Mouse (Mus musculus): ENCODE results near the gene Rag2. TPM values are rescaled to one million over a fixed set of nuclear protein-coding genes. Genes with fewer than 3 reads are reported as not detected.
A peak's percentile ranks its signal among the peaks of the same experiment; 100 is the strongest.

The Rag2 gene
- polyA plus RNA-seq, 1 experiment from 2014 or later = not detected

- no peak overlapping the region for H3K27ac ChIP-seq (replicated peaks)
- peaks cover 15% of the 10 kb centered on the region for H3K4me1 ChIP-seq
- H3K27me3 ChIP-seq (replicated peaks; ENCODE audit: low read depth, poor library complexity, severe bottlenecking) = no peaks in the 10 kb centered on the region
- no peaks in the 10 kb centered on the region for H3K9me3 ChIP-seq
- WGBS = 29% methylated on average over 8 of the region's 8 CpGs
- H3K4me3 ChIP-seq = no peak overlapping the region
- no peaks in the 10 kb centered on the region for H3K36me3 ChIP-seq (replicated peaks)
- DNase-seq (ENCODE audit: low spot score) = peak; percentile 47
Observed at GRCm38 (mm10) chr2:101600703-101601102, 23.8 kb upstream of the Rag2 start.

- Histone ChIP-seq H3K27ac (replicated peaks) (no peak overlapping the region), H3K36me3 (replicated peaks) (no peaks in the 10 kb centered on the region), H3K27me3 (replicated peaks; ENCODE audit: low read depth, poor library complexity, severe bottlenecking) (no peaks in the 10 kb centered on the region), H3K9me3 (no peaks in the 10 kb centered on the region), H3K4me1 (peaks cover 15% of the 10 kb centered on the region), H3K4me3 (no peak overlapping the region)
- WGBS = 95% methylated on average over 1 of the region's 1 CpGs
- no peak for DNase-seq (ENCODE audit: low spot score)
Observed at GRCm38 (mm10) chr2:101603099-101603498, 21.4 kb upstream of the Rag2 start.

GRCm38 (mm10) chr2:101608232-101608894, 16.2 kb upstream of the Rag2 start:
- Histone ChIP-seq H3K4me1 (no peaks in the 10 kb centered on the region), H3K36me3 (replicated peaks) (no peaks in the 10 kb centered on the region), H3K9me3 (no peaks in the 10 kb centered on the region), H3K27ac (replicated peaks) (no peak overlapping the region), H3K4me3 (no peak overlapping the region), H3K27me3 (replicated peaks; ENCODE audit: low read depth, poor library complexity, severe bottlenecking) (no peaks in the 10 kb centered on the region)
- peak; percentile 30 for DNase-seq (ENCODE audit: low spot score)
- 72% methylated on average over 7 of the region's 7 CpGs for WGBS

GRCm38 (mm10) chr2:101610861-101611260, 13.7 kb upstream of the Rag2 start:
- H3K9me3 ChIP-seq = no peaks in the 10 kb centered on the region
- H3K27ac ChIP-seq (replicated peaks) = no peak overlapping the region
- H3K27me3 ChIP-seq (replicated peaks; ENCODE audit: low read depth, poor library complexity, severe bottlenecking) = no peaks in the 10 kb centered on the region
- H3K4me1 ChIP-seq = no peaks in the 10 kb centered on the region
- no peak for DNase-seq (ENCODE audit: low spot score)
- H3K4me3 ChIP-seq = no peak overlapping the region
- H3K36me3 ChIP-seq (replicated peaks) = no peaks in the 10 kb centered on the region
- 91% methylated on average over 3 of the region's 3 CpGs for WGBS

- Histone ChIP-seq H3K36me3 (replicated peaks) (no peaks in the 10 kb centered on the region), H3K27ac (replicated peaks) (no peak overlapping the region), H3K4me3 (no peak overlapping the region), H3K9me3 (no peaks in the 10 kb centered on the region), H3K4me1 (no peaks in the 10 kb centered on the region), H3K27me3 (replicated peaks; ENCODE audit: low read depth, poor library complexity, severe bottlenecking) (no peaks in the 10 kb centered on the region)
- DNase-seq (ENCODE audit: low spot score) = no peak
- 83% methylated on average over 10 of the region's 10 CpGs for WGBS
Observed at GRCm38 (mm10) chr2:101615464-101616305, 8.8 kb upstream of the Rag2 start.

- DNase-seq (ENCODE audit: low spot score) = no peak
- no peaks in the 10 kb centered on the region for H3K4me1 ChIP-seq
- no peak overlapping the region for H3K4me3 ChIP-seq
- no peaks in the 10 kb centered on the region for H3K36me3 ChIP-seq (replicated peaks)
- H3K27me3 ChIP-seq (replicated peaks; ENCODE audit: low read depth, poor library complexity, severe bottlenecking) = no peaks in the 10 kb centered on the region
- H3K27ac ChIP-seq (replicated peaks) = no peak overlapping the region
- H3K9me3 ChIP-seq = no peaks in the 10 kb centered on the region
- 87% methylated on average over 4 of the region's 4 CpGs for WGBS
Observed at GRCm38 (mm10) chr2:101618373-101618772, 6.1 kb upstream of the Rag2 start.

- Histone ChIP-seq H3K4me1 (0 out of 2 replicates have a peak, but pooled peaks cover 3% of the 10 kb centered on the region), H3K36me3 (replicated peaks) (no peaks in the 10 kb centered on the region), H3K4me3 (no peak overlapping the region), H3K9me3 (no peaks in the 10 kb centered on the region), H3K27ac (replicated peaks) (no peak overlapping the region), H3K27me3 (replicated peaks; ENCODE audit: low read depth, poor library complexity, severe bottlenecking) (no peaks in the 10 kb centered on the region)
- 82% methylated on average over 3 of the region's 3 CpGs for WGBS
- no peak for DNase-seq (ENCODE audit: low spot score)
Observed at GRCm38 (mm10) chr2:101620899-101621298, 3.6 kb upstream of the Rag2 start.

- no peak for DNase-seq (ENCODE audit: low spot score)
- 74% methylated on average over 7 of the region's 7 CpGs for WGBS
- Histone ChIP-seq H3K4me1 (0 out of 2 replicates have a peak, but pooled peaks cover 3% of the 10 kb centered on the region), H3K27ac (replicated peaks) (no peak overlapping the region), H3K36me3 (replicated peaks) (no peaks in the 10 kb centered on the region), H3K4me3 (no peak overlapping the region), H3K27me3 (replicated peaks; ENCODE audit: low read depth, poor library complexity, severe bottlenecking) (no peaks in the 10 kb centered on the region), H3K9me3 (no peaks in the 10 kb centered on the region)
Observed at GRCm38 (mm10) chr2:101621611-101622010, 2.9 kb upstream of the Rag2 start.

GRCm38 (mm10) chr2:101623042-101623441, 1.5 kb upstream of the Rag2 start:
- H3K27ac ChIP-seq (replicated peaks) = no peak overlapping the region
- 80% methylated on average over 2 of the region's 2 CpGs for WGBS
- no peaks in the 10 kb centered on the region for H3K36me3 ChIP-seq (replicated peaks)
- no peaks in the 10 kb centered on the region for H3K27me3 ChIP-seq (replicated peaks; ENCODE audit: low read depth, poor library complexity, severe bottlenecking)
- no peak overlapping the region for H3K4me3 ChIP-seq
- H3K9me3 ChIP-seq = no peaks in the 10 kb centered on the region
- H3K4me1 ChIP-seq = peaks cover 8% of the 10 kb centered on the region; the same call in 1 of the 2 replicates
- no peak for DNase-seq (ENCODE audit: low spot score)

- H3K4me1 ChIP-seq = peaks cover 9% of the 10 kb centered on the region; the same call in 1 of the 2 replicates
- no peaks in the 10 kb centered on the region for H3K9me3 ChIP-seq
- WGBS = 74% methylated on average over 2 of the region's 2 CpGs
- H3K27me3 ChIP-seq (replicated peaks; ENCODE audit: low read depth, poor library complexity, severe bottlenecking) = no peaks in the 10 kb centered on the region
- no peaks in the 10 kb centered on the region for H3K36me3 ChIP-seq (replicated peaks)
- no peak overlapping the region for H3K4me3 ChIP-seq
- no peak for DNase-seq (ENCODE audit: low spot score)
- no peak overlapping the region for H3K27ac ChIP-seq (replicated peaks)
Observed at GRCm38 (mm10) chr2:101624011-101624410, 507 bp upstream of the Rag2 start.

- DNase-seq (ENCODE audit: low spot score) = no peak
- Histone ChIP-seq H3K9me3 (no peaks in the 10 kb centered on the region), H3K4me1 (peaks cover 13% of the 10 kb centered on the region; the same call in 1 of the 2 replicates), H3K27ac (replicated peaks) (no peak overlapping the region), H3K36me3 (replicated peaks) (no peaks in the 10 kb centered on the region), H3K27me3 (replicated peaks; ENCODE audit: low read depth, poor library complexity, severe bottlenecking) (no peaks in the 10 kb centered on the region), H3K4me3 (no peak overlapping the region)
Observed at GRCm38 (mm10) chr2:101627227-101627626, 2.7 kb downstream of the Rag2 start.

- Histone ChIP-seq H3K4me3 (peak overlapping the region; percentile 69), H3K27ac (replicated peaks) (peak overlapping the region; percentile 89), H3K27me3 (replicated peaks; ENCODE audit: low read depth, poor library complexity, severe bottlenecking) (no peaks in the 10 kb centered on the region), H3K36me3 (replicated peaks) (no peaks in the 10 kb centered on the region), H3K4me1 (peaks cover 13% of the 10 kb centered on the region; the same call in 1 of the 2 replicates), H3K9me3 (no peaks in the 10 kb centered on the region)
- WGBS = 1% methylated on average over 31 of the region's 31 CpGs
- peak; percentile 80 for DNase-seq (ENCODE audit: low spot score)
Observed at GRCm38 (mm10) chr2:101628297-101629236, 4.0 kb downstream of the Rag2 start.
